Mouse (Mus musculus) kidney, adult 10 weeks (tissue): ENCODE results near the gene Ppp1r15b. TPM values are rescaled to one million over a fixed set of nuclear protein-coding genes. Genes with fewer than 3 reads are reported as not detected.

Experiments used
- polyA plus RNA-seq: library from polyadenylated mRNA; stranded (reverse); fragments of 350-450 nt; fragmentation: Illumina TruSeq; extraction: RNeasy Lipid Tissue Mini Kit (QIAGEN cat#74804); gene quantifications from one replicate; pipeline ENCODE4 v1.2.3, GENCODE M21; 2014; ENCODE audit warnings: low read depth, low replicate concordance

Gene Ppp1r15b
- polyA plus RNA-seq: 74.5 TPM

GRCm38 (mm10) chr1:133130638-133131560 lies at the start of gene Ppp1r15b:
Gene Ppp1r15b (plus strand): TSS chr1:133131143.

DNA sequence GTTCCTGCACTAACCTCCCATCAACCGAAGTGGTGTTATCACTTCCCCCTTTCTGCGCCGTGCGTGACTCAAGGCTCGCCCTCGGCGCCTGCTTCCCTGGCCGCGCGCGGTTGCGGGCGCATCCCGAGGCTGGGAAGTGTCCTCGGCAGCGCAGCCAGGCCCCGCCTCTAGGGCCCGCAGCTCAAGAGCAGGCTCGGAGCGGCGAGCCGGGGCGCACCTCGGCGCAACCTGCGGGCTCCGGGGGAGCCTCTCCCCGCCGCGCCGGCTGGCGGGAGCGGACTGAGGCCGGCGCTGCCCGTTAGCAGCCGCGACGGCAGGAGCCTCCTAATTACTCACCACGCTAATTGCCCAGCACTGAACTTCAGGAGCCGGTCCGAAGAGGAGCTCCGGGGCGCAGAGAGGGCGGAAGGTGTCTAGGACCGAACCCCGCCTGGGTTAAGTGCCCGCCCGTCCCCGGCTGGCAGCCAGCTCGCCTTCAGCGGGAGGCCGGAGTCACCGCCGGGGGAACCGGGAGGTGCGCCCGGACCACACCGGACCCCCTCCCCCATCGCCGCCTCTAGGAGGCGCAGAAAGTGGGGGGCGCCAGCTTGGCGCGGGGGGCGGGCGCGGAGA lies 33.0 kb downstream of the Ppp1r15b start, which contains the start of gene Plekha6:
Gene Plekha6, plus strand, starts transcription at position 391 of the 612 bp plus-strand sequence.

Other genes with a start within 250 kb of the Ppp1r15b start
- 53.2 TPM for gene Mdm4, start 100.6 kb upstream of the Ppp1r15b start, polyA plus RNA-seq
- 0.61 TPM for gene Pik3c2b, start 85.5 kb upstream of the Ppp1r15b start, polyA plus RNA-seq
- 18.7 TPM for gene Plekha6, start 33.1 kb downstream of the Ppp1r15b start, polyA plus RNA-seq
- gene Golt1a, start 178.7 kb downstream of the Ppp1r15b start, polyA plus RNA-seq: 3.4 TPM
- not detected for gene Kiss1, start 190.7 kb downstream of the Ppp1r15b start, polyA plus RNA-seq
- 2.1 TPM for gene Ren1, start 219.4 kb downstream of the Ppp1r15b start, polyA plus RNA-seq
- gene Etnk2, start 232.4 kb downstream of the Ppp1r15b start, polyA plus RNA-seq: 2.6 TPM